ENCODE assay signal across 7 mouse cellular contexts in the genomic region with DNA sequence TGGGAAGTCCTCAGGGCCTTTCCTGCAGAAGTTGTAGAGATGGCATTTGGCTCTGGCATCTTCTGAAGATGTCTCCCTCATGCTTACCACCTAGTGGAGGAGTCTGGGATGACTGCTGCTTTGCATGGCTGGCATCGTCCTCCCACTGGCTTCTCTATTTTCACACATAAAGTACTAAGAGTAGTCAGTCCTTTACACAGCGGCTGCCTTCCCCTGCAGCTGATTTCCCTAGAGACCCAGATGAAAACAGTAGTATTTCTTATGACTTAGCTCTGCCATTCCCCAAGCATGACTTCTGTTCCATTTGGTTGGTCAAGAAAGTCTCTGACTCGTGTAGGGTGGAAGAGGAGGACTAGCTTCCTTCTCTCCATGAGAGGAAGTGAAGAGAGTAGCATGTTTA. TPM values are rescaled to one million over a fixed set of nuclear protein-coding genes. Genes with fewer than 3 reads are reported as not detected.
A peak's percentile ranks its signal among the peaks of the same experiment; 100 is the strongest.
DNase-seq lines count a peak whose midpoint lies in the region; ATAC-seq and TF ChIP-seq lines count a peak whose summit lies in the region.

No protein-coding gene starts in this region.

- H3K27me3 ChIP-seq in Patski, result no peaks in the 10 kb centered on the region

- peak; percentile 44 for ATAC-seq in Patski
- ATAC-seq in neutrophil, adult 5-6 weeks (ENCODE audit: extremely low read depth, insufficient number of reproducible peaks, low FRiP score, poor library complexity, severe bottlenecking), result peak; percentile 85
- ATAC-seq in cerebellum, adult (ENCODE audit: insufficient number of reproducible peaks, low FRiP score, low TSS enrichment), result no peak

- DNase-seq in kidney, postnatal 4 days, result peak; percentile 34 to 47
- DNase-seq in kidney, postnatal 14 days, result no peak
- peak; percentile 38 for DNase-seq in CD4-positive, CD25-positive, alpha-beta regulatory T cell, adult 2 months (ENCODE audit: low read depth, low spot score)
- no peak for DNase-seq in Patski (ENCODE audit: low read depth, low spot score)
- DNase-seq in MN1 (ENCODE audit: low spot score), result no peak

- CTCF ChIA-PET in Patski (lab: Charles Lee), result interaction anchor here (1.2 kb wide), 1 partner anchor 9 kb away, joined by 3 read pairs; no protein-coding TSS in a partner anchor

- in situ Hi-C loops in Patski (cut with MboI; ENCODE audit: low pct_unique_long_range_greater_than_20kb), result no loop called here

- TF ChIP-seq CTCF in Patski (IDR thresholded peaks at IDR 0.05), result peak; percentile 55

- POLR2A ChIA-PET in Patski (lab: Charles Lee), result no interaction called here

RNA-seq across cellular contexts. Expression of gene Mysm1, which starts 20.3 kb away (rescaled TPM):
- polyA plus RNA-seq in Patski (2021), result 13.3 TPM
- total RNA-seq in neutrophil, adult 5-6 weeks (2017), result 104 and 116 TPM in 2 replicates

RNA-seq across cellular contexts. Expression of gene Jun, which starts 52.8 kb away (rescaled TPM):
- polyA plus RNA-seq in Patski (2021), result 122 TPM
- 106 TPM in 2 replicates for total RNA-seq in neutrophil, adult 5-6 weeks (2017)

Comparison
In these comparisons a context has a peak if more than half of its experiments do, and no peak if none do; other contexts are left out.
1. DNase-seq: peak in kidney, postnatal 4 days (2 of 2) and CD4-positive, CD25-positive, alpha-beta regulatory T cell, adult 2 months (single experiment); none in kidney, postnatal 14 days (single experiment), Patski (single experiment) and MN1 (single experiment).